Mouse (Mus musculus): ENCODE measurements at regions not wholly inside any gene's neighbourhood (a gene's known extent, or its start where the extent isn't known, plus 50 kb on each side); places are given as distances from the start of the nearest gene placed in this dataset.

DNA sequence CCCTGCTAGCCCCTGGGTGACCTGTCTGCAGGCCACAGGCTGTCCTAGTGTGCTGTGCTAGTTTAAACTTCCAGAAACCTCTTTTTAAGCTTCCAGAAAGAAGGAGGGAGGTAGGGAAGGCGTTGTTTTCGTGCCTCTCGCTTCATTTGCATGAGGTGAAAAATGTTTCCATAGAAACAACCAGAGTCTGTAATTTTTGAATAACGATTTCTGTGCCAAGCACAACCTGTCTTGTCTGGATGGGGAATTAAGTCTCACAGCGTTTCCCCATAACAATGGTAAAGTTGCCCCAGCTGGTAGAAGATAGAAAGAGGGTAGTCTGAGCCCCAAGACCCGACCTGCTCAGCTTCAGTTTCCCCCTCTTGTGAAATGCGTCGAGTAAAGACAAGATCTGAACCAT, 59.3 kb upstream of the Dlk1 start:
- TF ChIP-seq CTCF (IDR thresholded peaks at IDR 0.05; ENCODE audit: extremely low read depth, insufficient read depth, low read length) (no peak), POLR2A (IDR thresholded peaks at IDR 0.05; ENCODE audit: extremely low read depth, insufficient read depth, low read length) (no peak)
